Mouse (Mus musculus) cortical plate, adult 2 months (tissue): ENCODE measurements around the gene Ddx59.

ENCODE experiments used
- CTCF ChIP-seq: fragments of 200-500 bp; IDR thresholded peaks from 2 replicates; pipeline ENCODE4 v1.5.1; 2011; ENCODE audit warnings: mild to moderate bottlenecking, control low read depth, low read length; ENCODE audit not compliant: insufficient read depth; ENCODE audit errors: extremely low read depth
- POLR2A ChIP-seq: fragments of 200-500 bp; IDR thresholded peaks from 2 replicates; pipeline ENCODE4 v1.6.1; 2011; ENCODE audit warnings: mild to moderate bottlenecking, low read length, control low read depth; ENCODE audit not compliant: insufficient read depth; ENCODE audit errors: extremely low read depth

- TF ChIP-seq CTCF (no peak), POLR2A (no peak)
Measured at GRCm38 (mm10) chr1:136381583-136381982, 33.5 kb upstream of the Ddx59 start.
